Mouse (Mus musculus) embryonic facial prominence, embryonic 13.5 days (tissue): ENCODE measurements around the gene Npepps. TPM values are rescaled to one million over a fixed set of nuclear protein-coding genes. Genes with fewer than 3 reads are reported as not detected.
"Not testable (repeated sequence)": the region's sequence is repeated elsewhere in the genome, so short reads cannot be mapped to it uniquely, and the experiment has no call there.

ENCODE experiments used
- ATAC-seq: fragments of 200-750 bp; cut with Nextera tagmentation; 2 replicates; pipeline ENCODE4 v1.8.0; 2017; ENCODE audit warnings: low read depth; ENCODE audit not compliant: insufficient number of reproducible peaks, insufficient read depth, low FRiP score, low TSS enrichment
- H3K27ac ChIP-seq: fragments of 300-500 bp; sonication (generic); 2 replicates; pipeline ENCODE4 v1.5.1; 2015; ENCODE audit warnings: moderate library complexity, mild to moderate bottlenecking, inconsistent platforms
- H3K27me3 ChIP-seq: fragments of 300-500 bp; sonication (generic); 2 replicates; pipeline ENCODE4 v1.6.1; 2015; ENCODE audit warnings: mild to moderate bottlenecking, inconsistent platforms
- H3K36me3 ChIP-seq: fragments of 300-500 bp; sonication (generic); 2 replicates; pipeline ENCODE4 v1.6.1; 2015; ENCODE audit warnings: mild to moderate bottlenecking, inconsistent platforms
- H3K4me1 ChIP-seq: fragments of 300-500 bp; sonication (generic); 2 replicates; pipeline ENCODE4 v1.6.1; 2015; ENCODE audit warnings: inconsistent platforms
- H3K4me2 ChIP-seq: fragments of 300-500 bp; sonication (generic); 2 replicates; pipeline ENCODE4 v1.6.1; 2015; ENCODE audit warnings: moderate library complexity, mild to moderate bottlenecking, inconsistent platforms
- H3K4me3 ChIP-seq: fragments of 300-500 bp; sonication (generic); 2 replicates; pipeline ENCODE4 v1.5.1; 2015; ENCODE audit warnings: mild to moderate bottlenecking, inconsistent platforms
- H3K9ac ChIP-seq: fragments of 300-500 bp; sonication (generic); 2 replicates; pipeline ENCODE4 v1.6.1; 2015; ENCODE audit warnings: mild to moderate bottlenecking, inconsistent platforms
- H3K9me3 ChIP-seq: fragments of 300-500 bp; sonication (generic); 2 replicates; pipeline ENCODE4 v1.6.1; 2016; ENCODE audit warnings: inconsistent platforms
- WGBS: fragments of 180-500 bp; shearing (Covaris S2); methylation state at CpG from one replicate; pipeline ENCODE4 v1.1.7; 2015; ENCODE audit warnings: mixed read lengths; 5-methylcytosine and 5-hydroxymethylcytosine counted together
- polyA plus RNA-seq: library from polyadenylated mRNA; unstranded; fragments of >200 nt; fragmentation: Nextera tagmentation; extraction: Ambion mirVana; gene quantifications from 2 replicates; pipeline ENCODE4 v1.2.1, GENCODE M21; 2015

Npepps gene
- polyA plus RNA-seq, 1 experiment from 2014 or later = 95.4 TPM

GRCm38 (mm10) chr11:97275349-97275748 is 5.1 kb downstream of the Npepps start:
- Histone ChIP-seq H3K9ac (no peak overlapping the region), H3K27ac (no peak overlapping the region), H3K4me3 (no peak overlapping the region), H3K27me3 (no peaks in the 10 kb centered on the region), H3K9me3 (no peaks in the 10 kb centered on the region), H3K4me2 (no peak overlapping the region), H3K4me1 (peaks cover 14% of the 10 kb centered on the region), H3K36me3 (no peaks in the 10 kb centered on the region)
- ATAC-seq = no peak
- 87% methylated on average over 2 of the region's 2 CpGs for WGBS

- not testable (repeated sequence) for H3K9me3 ChIP-seq
Observed at GRCm38 (mm10) chr11:97274947-97275346, 5.5 kb downstream of the Npepps start.

GRCm38 (mm10) chr11:97273613-97274012 is 6.8 kb downstream of the Npepps start:
- Histone ChIP-seq H3K4me1 (peaks cover 8% of the 10 kb centered on the region), H3K4me3 (no peak overlapping the region), H3K9me3 (no peaks in the 10 kb centered on the region), H3K9ac (no peak overlapping the region), H3K27me3 (no peaks in the 10 kb centered on the region), H3K4me2 (no peak overlapping the region), H3K36me3 (no peaks in the 10 kb centered on the region), H3K27ac (no peak overlapping the region)
- no peak for ATAC-seq
- 89% methylated on average over 5 of the region's 5 CpGs for WGBS

More at GRCm38 (mm10) chr11:97274947-97275346, 5.5 kb downstream of the Npepps start:
- WGBS = 93% methylated on average over 6 of the region's 6 CpGs
- H3K9ac ChIP-seq, H3K4me3 ChIP-seq, ATAC-seq, H3K4me2 ChIP-seq, H3K36me3 ChIP-seq, H3K27me3 ChIP-seq, H3K27ac ChIP-seq: not testable (repeated sequence)
- H3K4me1 ChIP-seq = peaks cover 14% of the 10 kb centered on the region

GRCm38 (mm10) chr11:97272835-97273234 is 7.6 kb downstream of the Npepps start:
- WGBS = 94% methylated on average over 4 of the region's 4 CpGs
- H3K9ac ChIP-seq = no peak overlapping the region
- no peaks in the 10 kb centered on the region for H3K27me3 ChIP-seq
- peaks cover under 1% of the 10 kb centered on the region; the same call in 1 of the 2 replicates for H3K4me1 ChIP-seq
- H3K4me2 ChIP-seq = no peak overlapping the region
- H3K9me3 ChIP-seq = no peaks in the 10 kb centered on the region
- H3K4me3 ChIP-seq = no peak overlapping the region
- ATAC-seq = no peak
- H3K27ac ChIP-seq = no peak overlapping the region
- no peaks in the 10 kb centered on the region for H3K36me3 ChIP-seq

- H3K9ac ChIP-seq, H3K4me1 ChIP-seq, H3K27me3 ChIP-seq, H3K27ac ChIP-seq, H3K4me3 ChIP-seq, H3K9me3 ChIP-seq, ATAC-seq, H3K4me2 ChIP-seq: not testable (repeated sequence)
- 84% methylated on average over 2 of the region's 2 CpGs for WGBS
- peaks cover 15% of the 10 kb centered on the region; the same call in 1 of the 2 replicates for H3K36me3 ChIP-seq
Observed at GRCm38 (mm10) chr11:97270004-97270403, 10.4 kb downstream of the Npepps start.

- not testable (repeated sequence) for H3K4me1 ChIP-seq, H3K9me3 ChIP-seq, H3K4me3 ChIP-seq, H3K9ac ChIP-seq, H3K27me3 ChIP-seq, H3K4me2 ChIP-seq, H3K27ac ChIP-seq, ATAC-seq
- peaks cover 35% of the 10 kb centered on the region for H3K36me3 ChIP-seq
- WGBS = 98% methylated on average over 1 of the region's 1 CpGs
Observed at GRCm38 (mm10) chr11:97266544-97266943, 13.9 kb downstream of the Npepps start.

- not testable (repeated sequence) for H3K4me1 ChIP-seq, H3K27ac ChIP-seq, H3K27me3 ChIP-seq, H3K9me3 ChIP-seq, ATAC-seq, H3K4me3 ChIP-seq, H3K9ac ChIP-seq, H3K4me2 ChIP-seq
- H3K36me3 ChIP-seq = peaks cover 32% of the 10 kb centered on the region
- WGBS = 84% methylated on average over 1 of the region's 1 CpGs
Observed at GRCm38 (mm10) chr11:97249649-97250048, 30.8 kb downstream of the Npepps start.

- Histone ChIP-seq H3K36me3 (peaks cover 39% of the 10 kb centered on the region), H3K4me2 (no peak overlapping the region), H3K4me1 (no peaks in the 10 kb centered on the region), H3K9me3 (no peaks in the 10 kb centered on the region), H3K27ac (no peak overlapping the region), H3K4me3 (no peak overlapping the region), H3K27me3 (no peaks in the 10 kb centered on the region), H3K9ac (no peak overlapping the region)
- no peak for ATAC-seq
- WGBS = 91% methylated on average over 10 of the region's 10 CpGs
Observed at GRCm38 (mm10) chr11:97246510-97247159, 33.8 kb downstream of the Npepps start.

- H3K9me3 ChIP-seq = no peaks in the 10 kb centered on the region
- no peak overlapping the region for H3K27ac ChIP-seq
- WGBS = 87% methylated on average over 7 of the region's 7 CpGs
- H3K36me3 ChIP-seq = peaks cover 57% of the 10 kb centered on the region
- no peaks in the 10 kb centered on the region for H3K4me1 ChIP-seq
- no peak overlapping the region for H3K4me3 ChIP-seq
- H3K4me2 ChIP-seq = no peak overlapping the region
- no peak for ATAC-seq
- H3K27me3 ChIP-seq = no peaks in the 10 kb centered on the region
- H3K9ac ChIP-seq = no peak overlapping the region
Observed at GRCm38 (mm10) chr11:97241321-97241720, 39.1 kb downstream of the Npepps start.

GRCm38 (mm10) chr11:97237976-97238375 is 42.5 kb downstream of the Npepps start:
- peaks cover 65% of the 10 kb centered on the region for H3K36me3 ChIP-seq

GRCm38 (mm10) chr11:97232436-97232835 is 48.0 kb downstream of the Npepps start:
- Histone ChIP-seq H3K9me3 (no peaks in the 10 kb centered on the region), H3K27ac (no peak overlapping the region), H3K4me2 (no peak overlapping the region), H3K27me3 (no peaks in the 10 kb centered on the region), H3K9ac (no peak overlapping the region), H3K4me3 (no peak overlapping the region), H3K36me3 (peaks cover 80% of the 10 kb centered on the region), H3K4me1 (no peaks in the 10 kb centered on the region)
- 93% methylated on average over 5 of the region's 5 CpGs for WGBS
- no peak for ATAC-seq

More at GRCm38 (mm10) chr11:97237976-97238375, 42.5 kb downstream of the Npepps start:
- H3K4me2 ChIP-seq = no peak overlapping the region
- H3K9me3 ChIP-seq = no peaks in the 10 kb centered on the region
- H3K9ac ChIP-seq = no peak overlapping the region
- H3K27me3 ChIP-seq = no peaks in the 10 kb centered on the region
- no peak overlapping the region for H3K27ac ChIP-seq
- no peak overlapping the region for H3K4me3 ChIP-seq
- 92% methylated on average over 2 of the region's 2 CpGs for WGBS
- H3K4me1 ChIP-seq = no peaks in the 10 kb centered on the region
- ATAC-seq = no peak

- Histone ChIP-seq H3K36me3 (peaks cover 83% of the 10 kb centered on the region), H3K9me3 (no peaks in the 10 kb centered on the region), H3K4me1 (no peaks in the 10 kb centered on the region), H3K27me3 (no peaks in the 10 kb centered on the region), H3K4me2 (no peak overlapping the region), H3K4me3 (no peak overlapping the region), H3K9ac (no peak overlapping the region), H3K27ac (no peak overlapping the region)
- 85% methylated on average over 2 of the region's 2 CpGs for WGBS
- no peak for ATAC-seq
Observed at GRCm38 (mm10) chr11:97229396-97229795, 51.0 kb downstream of the Npepps start.
